Mouse (Mus musculus) midbrain, embryonic 11.5 days (tissue): Measurements from ENCODE around the gene Zbtb20. TPM values are rescaled to one million over a fixed set of nuclear protein-coding genes. Genes with fewer than 3 reads are reported as not detected.
A peak's percentile ranks its signal among the peaks of the same experiment; 100 is the strongest.

Source experiments
- ATAC-seq: fragments of 200-750 bp; cut with Nextera tagmentation; 2 replicates; pipeline ENCODE4 v1.8.0; 2017; ENCODE audit warnings: moderate TSS enrichment, moderate library complexity; ENCODE audit not compliant: low FRiP score
- DNase-seq: peaks from one replicate; pipeline ENCODE4 v3.0.0; 2015; ENCODE audit warnings: low spot score; ENCODE audit errors: missing footprints
- H3K27ac ChIP-seq: fragments of 300-500 bp; sonication (generic); 2 replicates; pipeline ENCODE4 v1.5.1; 2014; ENCODE audit warnings: low read depth, low read length
- H3K27me3 ChIP-seq: fragments of 300-500 bp; sonication (generic); 2 replicates; pipeline ENCODE4 v1.6.1; 2014; ENCODE audit warnings: mild to moderate bottlenecking, low read length, moderate library complexity, mixed read lengths; ENCODE audit not compliant: control insufficient read depth, insufficient read depth
- H3K36me3 ChIP-seq: fragments of 300-500 bp; sonication (generic); 2 replicates; pipeline ENCODE4 v1.6.1; 2014; ENCODE audit warnings: mild to moderate bottlenecking, low read length, moderate library complexity, mixed read lengths; ENCODE audit not compliant: control insufficient read depth, insufficient read depth
- H3K4me1 ChIP-seq: fragments of 300-500 bp; sonication (generic); 2 replicates; pipeline ENCODE4 v1.6.1; 2014; ENCODE audit warnings: low read length; ENCODE audit not compliant: control insufficient read depth, insufficient read depth
- H3K4me2 ChIP-seq: fragments of 300-500 bp; sonication (generic); 2 replicates; pipeline ENCODE4 v1.6.1; 2014; ENCODE audit warnings: mild to moderate bottlenecking, moderate library complexity
- H3K4me3 ChIP-seq: fragments of 300-500 bp; sonication (generic); 2 replicates; pipeline ENCODE4 v1.5.1; 2014; ENCODE audit warnings: low read depth, low read length
- H3K9ac ChIP-seq: fragments of 300-500 bp; sonication (generic); 2 replicates; pipeline ENCODE4 v1.6.1; 2014; ENCODE audit warnings: low read length
- H3K9me3 ChIP-seq: fragments of 300-500 bp; sonication (generic); 2 replicates; pipeline ENCODE4 v1.6.1; 2016; ENCODE audit warnings: low read length; ENCODE audit not compliant: control insufficient read depth
- WGBS: fragments of 180-500 bp; shearing (Covaris S2); extraction: QIAGEN DNeasy Blood & Tissue Kit; methylation state at CpG from one replicate; pipeline ENCODE4 v1.1.7; 2014; 5-methylcytosine and 5-hydroxymethylcytosine counted together
- polyA plus RNA-seq: library from polyadenylated mRNA; unstranded; fragments of >200 nt; fragmentation: Nextera tagmentation; extraction: Ambion mirVana; gene quantifications from 2 replicates; pipeline ENCODE4 v1.2.1, GENCODE M21; 2014

Gene Zbtb20
- polyA plus RNA-seq, 1 experiment from 2014 or later = 45.6 TPM

DNA sequence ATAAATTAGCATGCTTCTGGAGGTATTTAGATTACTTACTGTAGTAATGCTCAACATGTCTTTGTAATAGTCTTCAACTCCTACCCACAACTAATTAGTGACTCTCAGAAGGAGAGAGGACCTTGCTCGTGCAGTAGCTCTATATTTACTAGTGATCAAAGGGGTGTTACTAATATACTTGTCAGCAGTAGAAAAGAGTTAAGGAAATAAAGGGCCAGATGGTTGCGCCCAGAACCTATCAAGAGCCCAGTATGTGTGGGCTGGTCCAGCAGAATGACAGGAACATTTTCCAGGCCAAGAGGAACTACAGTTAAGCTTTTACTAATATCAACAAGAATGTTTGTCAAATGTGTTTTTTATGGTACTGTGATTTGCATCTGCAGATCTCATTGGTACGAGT, 153.6 kb downstream of the Zbtb20 start:
- DNase-seq = no peak
- H3K9ac ChIP-seq = no peak overlapping the region

GRCm38 (mm10) chr16:43035709-43036108, 160.0 kb downstream of the Zbtb20 start:
- 59% methylated on average over 6 of the region's 6 CpGs for WGBS
- Histone ChIP-seq H3K4me1 (no peaks in the 10 kb centered on the region), H3K27me3 (no peaks in the 10 kb centered on the region), H3K9ac (no peak overlapping the region), H3K9me3 (no peaks in the 10 kb centered on the region), H3K4me3 (no peak overlapping the region), H3K36me3 (no peaks in the 10 kb centered on the region), H3K27ac (no peak overlapping the region), H3K4me2 (no peak overlapping the region)
- no peak for ATAC-seq
- DNase-seq = peak; percentile 64

More for the DNA sequence above, 153.6 kb downstream of the Zbtb20 start:
- Histone ChIP-seq H3K4me1 (no peaks in the 10 kb centered on the region), H3K4me3 (no peak overlapping the region), H3K9me3 (no peaks in the 10 kb centered on the region), H3K4me2 (no peak overlapping the region), H3K27ac (no peak overlapping the region), H3K27me3 (no peaks in the 10 kb centered on the region), H3K36me3 (no peaks in the 10 kb centered on the region)
- WGBS = 74% methylated on average over 3 of the region's 3 CpGs
- ATAC-seq = no peak

GRCm38 (mm10) chr16:43036510-43036909, 160.8 kb downstream of the Zbtb20 start:
- H3K27ac ChIP-seq = no peak overlapping the region
- ATAC-seq (no peak), DNase-seq (no peak)
- H3K4me2 ChIP-seq = no peak overlapping the region
- H3K36me3 ChIP-seq = no peaks in the 10 kb centered on the region
- WGBS = 81% methylated on average over 5 of the region's 5 CpGs
- no peak overlapping the region for H3K9ac ChIP-seq
- no peaks in the 10 kb centered on the region for H3K27me3 ChIP-seq
- H3K4me3 ChIP-seq = no peak overlapping the region
- no peaks in the 10 kb centered on the region for H3K4me1 ChIP-seq
- H3K9me3 ChIP-seq = no peaks in the 10 kb centered on the region

GRCm38 (mm10) chr16:43037320-43037719, 161.6 kb downstream of the Zbtb20 start:
- Histone ChIP-seq H3K36me3 (no peaks in the 10 kb centered on the region), H3K27me3 (no peaks in the 10 kb centered on the region), H3K4me3 (no peak overlapping the region), H3K9me3 (no peaks in the 10 kb centered on the region), H3K9ac (no peak overlapping the region), H3K27ac (no peak overlapping the region), H3K4me2 (no peak overlapping the region), H3K4me1 (no peaks in the 10 kb centered on the region)
- 86% methylated on average over 4 of the region's 4 CpGs for WGBS
- ATAC-seq (no peak), DNase-seq (no peak)

DNA sequence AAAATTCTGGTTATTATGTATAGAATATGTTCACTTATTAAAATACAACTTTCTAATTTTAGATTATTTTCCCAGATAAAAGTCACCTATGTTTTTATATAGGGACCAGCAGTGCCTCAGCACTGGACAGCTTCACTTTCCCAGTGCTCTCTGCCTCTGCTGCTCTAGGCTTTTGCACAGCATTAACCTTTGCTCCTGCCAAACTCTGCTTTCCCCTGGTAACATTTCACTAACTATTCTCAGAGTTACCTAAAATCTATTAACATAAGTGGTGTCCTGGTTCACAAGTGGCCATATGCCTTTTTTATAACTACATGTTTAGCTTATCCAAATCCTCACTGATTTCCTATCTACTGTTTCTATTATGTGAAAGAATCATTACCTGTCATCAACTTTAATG, 169.9 kb downstream of the Zbtb20 start:
- Histone ChIP-seq H3K4me1 (no peaks in the 10 kb centered on the region), H3K27me3 (no peaks in the 10 kb centered on the region), H3K36me3 (no peaks in the 10 kb centered on the region), H3K9ac (no peak overlapping the region), H3K4me3 (no peak overlapping the region), H3K9me3 (no peaks in the 10 kb centered on the region), H3K4me2 (no peak overlapping the region), H3K27ac (no peak overlapping the region)
- DNase-seq = no peak
- ATAC-seq = no peak

DNA sequence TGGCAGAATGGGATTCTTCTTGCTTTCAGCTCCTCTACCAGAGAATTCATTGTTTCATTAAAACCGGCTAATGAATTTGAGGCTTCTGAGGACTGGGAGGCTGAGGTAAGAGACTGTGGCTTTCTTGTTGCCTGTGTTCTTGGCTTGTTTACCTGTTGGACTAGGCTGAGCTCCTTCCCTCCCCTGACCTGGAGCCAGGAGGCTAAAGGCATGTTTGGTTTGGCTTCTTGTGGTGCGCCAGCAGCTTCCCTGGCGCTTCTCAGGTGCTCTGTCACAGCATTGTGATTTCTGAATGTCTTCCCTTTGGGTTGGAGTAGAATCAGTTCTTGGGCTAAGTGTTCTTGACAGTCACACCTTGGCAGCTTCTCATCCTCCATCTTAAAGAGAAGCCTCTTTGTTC, 171.0 kb downstream of the Zbtb20 start:
- H3K4me3 ChIP-seq = no peak overlapping the region
- no peaks in the 10 kb centered on the region for H3K36me3 ChIP-seq
- H3K4me2 ChIP-seq = no peak overlapping the region
- no peaks in the 10 kb centered on the region for H3K27me3 ChIP-seq
- H3K9ac ChIP-seq = no peak overlapping the region
- no peak overlapping the region for H3K27ac ChIP-seq
- ATAC-seq (no peak), DNase-seq (no peak)
- no peaks in the 10 kb centered on the region for H3K9me3 ChIP-seq
- H3K4me1 ChIP-seq = no peaks in the 10 kb centered on the region
- 96% methylated on average over 3 of the region's 3 CpGs for WGBS

GRCm38 (mm10) chr16:43069666-43070295, 194.1 kb downstream of the Zbtb20 start:
- Histone ChIP-seq H3K36me3 (no peaks in the 10 kb centered on the region), H3K4me1 (no peaks in the 10 kb centered on the region; the same call in 1 of the 2 replicates), H3K4me3 (no peak overlapping the region), H3K27ac (no peak overlapping the region), H3K9me3 (no peaks in the 10 kb centered on the region), H3K27me3 (no peaks in the 10 kb centered on the region), H3K9ac (no peak overlapping the region), H3K4me2 (no peak overlapping the region)
- ATAC-seq = no peak
- peak; percentile 37 for DNase-seq
- WGBS = 96% methylated on average over 3 of the region's 3 CpGs

GRCm38 (mm10) chr16:43071875-43072274, 196.2 kb downstream of the Zbtb20 start:
- DNase-seq (no peak), ATAC-seq (no peak)
- Histone ChIP-seq H3K9me3 (no peaks in the 10 kb centered on the region), H3K9ac (no peak overlapping the region), H3K4me2 (no peak overlapping the region), H3K4me3 (no peak overlapping the region), H3K27ac (no peak overlapping the region), H3K4me1 (no peaks in the 10 kb centered on the region; the same call in 1 of the 2 replicates), H3K27me3 (no peaks in the 10 kb centered on the region), H3K36me3 (no peaks in the 10 kb centered on the region)
- WGBS = 89% methylated on average over 3 of the region's 3 CpGs

DNA sequence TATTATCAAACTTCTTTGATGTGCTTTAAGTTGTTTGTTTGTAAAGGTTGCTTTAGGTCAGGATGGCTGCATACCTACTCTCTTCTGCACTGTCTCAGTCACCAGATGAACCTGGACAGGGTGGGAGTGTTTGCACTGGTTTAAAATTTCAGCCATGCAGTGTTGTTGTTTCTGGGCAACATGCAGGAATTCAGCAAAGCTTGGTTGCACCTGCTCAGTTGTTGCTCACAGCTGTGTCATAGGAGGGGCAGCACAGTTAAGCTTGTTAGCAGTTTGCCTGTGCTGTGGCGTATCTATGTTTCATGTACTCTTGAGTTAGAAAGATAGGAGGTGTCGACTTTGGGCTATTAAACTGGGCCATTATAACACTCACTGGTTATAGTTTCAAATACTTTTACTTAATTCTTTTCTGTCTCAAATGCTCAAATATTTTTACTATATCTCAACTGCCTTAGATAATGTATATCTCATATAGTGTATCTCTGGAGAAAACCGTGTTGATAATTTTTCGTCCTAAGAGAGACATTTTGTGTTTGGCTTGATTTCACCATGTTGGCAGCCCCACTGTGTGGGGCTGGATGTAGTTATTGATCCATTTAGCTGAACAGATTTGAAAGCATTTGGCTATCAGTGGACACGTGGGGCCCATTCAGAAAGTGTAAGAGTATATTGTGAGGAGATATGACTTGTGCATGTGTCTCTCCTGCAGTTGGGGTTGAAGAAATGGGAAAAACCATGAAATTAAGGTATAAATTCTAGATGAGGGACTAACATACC, 197.3 kb downstream of the Zbtb20 start:
- Histone ChIP-seq H3K27me3 (no peaks in the 10 kb centered on the region), H3K9ac (no peak overlapping the region), H3K36me3 (no peaks in the 10 kb centered on the region), H3K4me3 (no peak overlapping the region), H3K4me2 (no peak overlapping the region), H3K27ac (no peak overlapping the region), H3K9me3 (no peaks in the 10 kb centered on the region), H3K4me1 (no peaks in the 10 kb centered on the region; the same call in 1 of the 2 replicates)
- WGBS = 76% methylated on average over 5 of the region's 5 CpGs
- ATAC-seq = no peak
- peak; percentile 75 for DNase-seq
